Mouse (Mus musculus) liver, embryonic 16.5 days (tissue): Measurements from ENCODE around the gene Poldip2. TPM values are rescaled to one million over a fixed set of nuclear protein-coding genes. Genes with fewer than 3 reads are reported as not detected.

Experiments
- ATAC-seq: fragments of 200-750 bp; cut with Nextera tagmentation; 2 replicates; pipeline ENCODE4 v1.8.0; 2017; ENCODE audit warnings: low read depth, mild to moderate bottlenecking, moderate number of reproducible peaks, moderate library complexity
- H3K27ac ChIP-seq: fragments of 300-500 bp; sonication (generic); 2 replicates; pipeline ENCODE4 v1.5.1; 2014; ENCODE audit warnings: mild to moderate bottlenecking, low read length
- H3K27me3 ChIP-seq: fragments of 300-500 bp; sonication (generic); 2 replicates; pipeline ENCODE4 v1.6.1; 2014; ENCODE audit warnings: low read depth, low read length, mixed read lengths; ENCODE audit not compliant: control insufficient read depth, insufficient read depth
- H3K36me3 ChIP-seq: fragments of 300-500 bp; sonication (generic); 2 replicates; pipeline ENCODE4 v1.6.1; 2014; ENCODE audit warnings: mild to moderate bottlenecking; ENCODE audit not compliant: control insufficient read depth, insufficient read depth
- H3K4me1 ChIP-seq: fragments of 300-500 bp; sonication (generic); 2 replicates; pipeline ENCODE4 v1.6.1; 2014; ENCODE audit warnings: low read depth, low read length, mixed read lengths; ENCODE audit not compliant: control insufficient read depth
- H3K4me2 ChIP-seq: fragments of 300-500 bp; sonication (generic); 2 replicates; pipeline ENCODE4 v1.6.1; 2014; ENCODE audit warnings: low read depth, low read length, mixed read lengths
- H3K4me3 ChIP-seq: fragments of 300-500 bp; sonication (generic); 2 replicates; pipeline ENCODE4 v1.5.1; 2014; ENCODE audit warnings: low read depth, mild to moderate bottlenecking, low read length
- H3K9ac ChIP-seq: fragments of 300-500 bp; sonication (generic); 2 replicates; pipeline ENCODE4 v1.6.1; 2014; ENCODE audit warnings: low read depth, low read length
- H3K9me3 ChIP-seq: fragments of 300-500 bp; sonication (generic); replicated peaks from 2 replicates; pipeline ENCODE4 v1.6.1; 2016; ENCODE audit warnings: low read length; ENCODE audit not compliant: control insufficient read depth
- WGBS: fragments of 180-500 bp; shearing (Covaris S2); extraction: QIAGEN DNeasy Blood & Tissue Kit; methylation state at CpG from one replicate; pipeline ENCODE4 v1.1.7; 2014; ENCODE audit not compliant: insufficient replicate concordance; 5-methylcytosine and 5-hydroxymethylcytosine counted together
- polyA plus RNA-seq: library from polyadenylated mRNA; unstranded; fragments of >200 nt; fragmentation: Nextera tagmentation; extraction: Ambion mirVana; gene quantifications from 2 replicates; pipeline ENCODE4 v1.2.1, GENCODE M21; 2015

Poldip2 gene
- polyA plus RNA-seq, 1 experiment from 2014 or later, result 62.5 TPM

DNA sequence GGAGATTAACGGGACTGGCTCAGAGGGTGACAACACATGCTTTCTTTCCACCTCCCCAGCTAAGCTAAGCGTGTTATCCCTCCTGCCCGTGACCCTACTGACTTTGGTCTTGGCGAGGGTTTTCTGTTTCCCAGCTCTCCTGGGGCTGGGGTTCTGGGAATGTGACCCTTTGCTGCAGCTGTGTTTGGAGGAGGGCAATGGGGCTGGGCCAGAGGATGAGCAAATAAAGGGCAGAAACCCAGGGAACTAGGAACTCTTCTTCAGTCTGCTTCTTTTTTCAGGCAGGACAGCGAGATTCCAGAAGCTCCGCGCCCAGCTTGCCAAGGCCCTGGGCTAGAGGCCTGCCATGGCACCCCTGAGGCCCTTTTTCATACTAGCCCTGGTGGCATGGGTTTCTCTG is 13.0 kb upstream of the Poldip2 start, which contains the start of gene Vtn:
Gene Vtn, plus strand, starts transcription at position 88 of the 400 bp plus-strand sequence.
- ATAC-seq, result peak; percentile 57
- 50% methylated on average over 7 of the region's 7 CpGs for WGBS
- peak within 1 kb of the TSS; percentile 77 for H3K27ac ChIP-seq

DNA sequence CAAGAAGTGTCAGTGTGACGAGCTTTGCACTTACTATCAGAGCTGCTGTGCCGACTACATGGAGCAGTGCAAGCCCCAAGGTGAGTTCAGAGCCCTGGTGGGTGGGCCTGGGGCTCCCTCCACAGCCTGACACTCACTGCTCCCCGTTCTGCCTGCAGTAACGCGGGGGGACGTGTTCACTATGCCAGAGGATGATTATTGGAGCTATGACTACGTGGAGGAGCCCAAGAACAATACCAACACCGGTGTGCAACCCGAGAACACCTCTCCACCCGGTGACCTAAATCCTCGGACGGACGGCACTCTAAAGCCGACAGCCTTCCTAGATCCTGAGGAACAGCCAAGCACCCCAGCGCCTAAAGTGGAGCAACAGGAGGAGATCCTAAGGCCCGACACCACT is 12.4 kb upstream of the Poldip2 start:
- Histone ChIP-seq H3K4me3 (peak overlapping the region; percentile 56), H3K9me3 (no peaks in the 10 kb centered on the region), H3K27me3 (peaks cover 44% of the 10 kb centered on the region), H3K9ac (peak overlapping the region; percentile 50), H3K27ac (peak overlapping the region; percentile 77), H3K4me1 (peaks cover 13% of the 10 kb centered on the region), H3K36me3 (no peaks in the 10 kb centered on the region), H3K4me2 (peak overlapping the region; percentile 19; the same call in 1 of the 2 replicates)
- ATAC-seq, result no peak
- WGBS, result 38% methylated on average over 16 of the region's 16 CpGs

More for the DNA sequence above, 13.0 kb upstream of the Poldip2 start, which contains the start of gene Vtn:
- peak within 1 kb of the TSS; percentile 56 for H3K4me3 ChIP-seq
- peak within 1 kb of the TSS; percentile 50 for H3K9ac ChIP-seq
- peaks cover 49% of the 10 kb centered on the region for H3K27me3 ChIP-seq
- peaks cover 13% of the 10 kb centered on the region for H3K4me1 ChIP-seq
- no peaks in the 10 kb centered on the region for H3K9me3 ChIP-seq
- no peaks in the 10 kb centered on the region for H3K36me3 ChIP-seq
- peak within 1 kb of the TSS; percentile 57 for H3K4me2 ChIP-seq

DNA sequence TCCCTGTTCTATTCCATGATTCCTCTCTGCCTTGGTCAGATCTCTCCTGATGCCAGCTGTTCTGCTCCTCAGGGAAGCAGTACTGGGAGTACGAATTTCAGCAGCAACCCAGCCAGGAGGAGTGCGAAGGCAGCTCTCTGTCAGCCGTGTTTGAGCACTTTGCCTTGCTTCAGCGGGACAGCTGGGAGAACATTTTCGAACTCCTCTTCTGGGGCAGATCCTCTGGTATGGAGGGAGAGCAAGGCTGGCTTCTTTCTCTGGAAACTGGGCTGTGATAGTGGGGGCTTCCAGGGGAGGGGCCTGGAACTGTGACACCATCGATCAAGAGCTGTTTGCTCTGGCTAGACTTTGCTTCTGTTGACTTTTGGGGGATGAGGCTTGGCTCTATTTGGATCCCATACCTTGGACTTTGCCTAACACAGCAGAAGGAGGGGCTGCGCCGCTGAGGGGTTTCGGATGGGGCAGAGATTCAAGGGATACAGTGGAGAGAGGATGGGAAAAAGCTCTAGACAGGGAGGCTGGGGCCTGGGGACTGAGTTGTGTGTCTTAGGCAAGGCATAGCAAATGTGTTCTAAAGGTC is 11.3 kb upstream of the Poldip2 start:
- Histone ChIP-seq H3K9ac (peak overlapping the region; percentile 50), H3K9me3 (no peaks in the 10 kb centered on the region), H3K4me3 (peak overlapping the region; percentile 56), H3K27ac (peak overlapping the region; percentile 77), H3K36me3 (no peaks in the 10 kb centered on the region), H3K4me1 (peaks cover 13% of the 10 kb centered on the region), H3K4me2 (peak overlapping the region; percentile 48), H3K27me3 (peaks cover 36% of the 10 kb centered on the region)
- 50% methylated on average over 9 of the region's 9 CpGs for WGBS
- peak; percentile 72 for ATAC-seq

DNA sequence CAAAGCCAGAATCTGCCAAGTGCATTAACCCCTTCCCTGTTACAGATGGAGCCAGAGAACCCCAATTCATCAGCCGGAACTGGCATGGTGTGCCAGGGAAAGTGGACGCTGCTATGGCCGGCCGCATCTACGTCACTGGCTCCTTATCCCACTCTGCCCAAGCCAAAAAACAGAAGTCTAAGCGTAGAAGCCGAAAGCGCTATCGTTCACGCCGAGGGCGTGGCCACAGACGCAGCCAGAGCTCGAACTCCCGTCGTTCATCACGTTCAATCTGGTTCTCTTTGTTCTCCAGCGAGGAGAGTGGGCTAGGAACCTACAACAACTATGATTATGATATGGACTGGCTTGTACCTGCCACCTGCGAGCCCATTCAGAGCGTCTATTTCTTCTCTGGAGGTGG is 10.5 kb upstream of the Poldip2 start:
- Histone ChIP-seq H3K4me2 (peak overlapping the region; percentile 48; the same call in 1 of the 2 replicates), H3K9me3 (no peaks in the 10 kb centered on the region), H3K4me3 (peak overlapping the region; percentile 33), H3K4me1 (peaks cover 13% of the 10 kb centered on the region), H3K27ac (no peak overlapping the region), H3K27me3 (peaks cover 28% of the 10 kb centered on the region), H3K9ac (no peak overlapping the region), H3K36me3 (no peaks in the 10 kb centered on the region)
- WGBS, result 63% methylated on average over 20 of the region's 20 CpGs
- ATAC-seq, result no peak

DNA sequence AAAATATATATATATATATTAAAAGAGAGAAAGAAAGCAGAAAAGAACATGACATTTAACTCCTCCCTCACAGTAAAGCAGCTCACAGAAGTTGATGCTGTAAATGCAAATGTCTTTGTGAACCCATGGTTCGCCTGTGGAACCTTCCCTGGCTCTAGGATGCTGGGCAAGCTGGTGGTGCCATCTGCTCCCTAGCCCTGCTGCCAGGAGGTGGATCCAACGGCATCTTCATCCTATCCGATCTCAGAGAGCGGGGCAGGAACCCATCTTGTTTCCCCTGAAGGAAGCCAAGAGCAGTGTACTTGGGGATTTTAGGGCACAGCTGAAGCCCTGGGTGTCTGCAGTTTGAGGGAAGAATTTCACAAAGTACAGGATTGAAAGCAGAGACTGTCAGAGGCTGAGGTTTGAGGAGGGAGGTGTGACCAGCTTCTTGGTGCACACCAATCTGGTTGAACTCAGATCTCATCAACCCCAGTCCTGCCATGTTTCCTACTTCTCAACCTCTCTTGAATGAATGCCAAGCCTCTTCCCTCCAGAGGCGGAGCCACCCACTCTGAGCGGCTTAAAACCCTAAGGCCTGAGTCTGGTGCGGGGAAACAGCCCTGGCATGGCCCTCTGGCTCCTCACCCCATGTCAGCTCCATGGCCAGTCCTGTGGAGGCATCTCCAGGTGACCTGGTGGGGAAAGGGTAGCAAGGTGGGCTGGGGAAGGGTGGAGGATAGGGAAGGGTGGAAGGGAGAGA is 8.9 kb upstream of the Poldip2 start, which contains the start of gene Sebox:
Gene Sebox, plus strand, starts transcription at position 539 of the 742 bp plus-strand sequence.
- 54% methylated on average over 7 of the region's 7 CpGs for WGBS
- no peaks in the 10 kb centered on the region; the same call in none of the 2 replicates for H3K4me1 ChIP-seq
- no peak within 1 kb of the TSS for H3K9ac ChIP-seq
- no peaks in the 10 kb centered on the region for H3K9me3 ChIP-seq
- H3K4me3 ChIP-seq, result no peak within 1 kb of the TSS
- no peak within 1 kb of the TSS for H3K4me2 ChIP-seq
- no peak within 1 kb of the TSS for H3K27ac ChIP-seq
- peaks cover 15% of the 10 kb centered on the region for H3K27me3 ChIP-seq
- ATAC-seq, result no peak
- H3K36me3 ChIP-seq, result peaks cover 7% of the 10 kb centered on the region

DNA sequence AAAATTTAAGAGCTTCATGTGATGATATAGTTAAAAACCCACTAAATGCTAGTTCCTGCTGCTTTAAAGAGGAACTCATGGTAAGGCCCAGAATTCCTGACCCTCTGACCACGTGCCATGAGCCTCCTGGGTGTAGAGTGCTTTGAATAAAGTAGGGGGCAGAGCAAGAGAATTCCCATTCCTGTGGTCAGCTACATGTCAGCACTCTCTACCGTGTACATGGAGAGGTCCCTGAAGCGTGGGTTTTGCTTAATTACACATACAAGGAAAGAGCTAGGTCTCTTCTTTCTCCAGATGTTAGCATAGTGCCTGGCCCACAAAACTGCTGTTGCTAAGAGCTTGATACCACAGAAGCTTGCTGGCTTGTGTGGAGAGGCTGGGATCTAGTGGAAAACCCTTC is 6.6 kb upstream of the Poldip2 start:
- ATAC-seq, result no peak

DNA sequence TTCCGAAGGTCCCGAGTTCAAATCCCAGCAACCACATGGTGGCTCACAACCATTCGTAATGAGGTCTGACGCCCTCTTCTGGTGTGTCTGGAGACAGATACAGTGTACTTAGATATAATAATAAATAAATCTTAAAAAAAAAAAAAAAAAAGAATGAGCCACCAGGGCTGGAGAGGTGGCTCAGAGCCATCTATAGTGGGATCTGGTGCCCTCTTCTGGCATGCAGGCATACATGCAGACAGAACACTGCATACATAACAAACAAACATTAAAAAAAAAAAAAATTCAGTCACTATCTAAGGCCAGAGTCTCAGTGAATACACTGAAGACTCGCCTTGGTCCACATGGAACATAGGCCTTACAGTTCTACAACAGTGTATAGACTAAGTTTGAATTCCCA is 2.8 kb upstream of the Poldip2 start:
- ATAC-seq, result no peak
- Histone ChIP-seq H3K9me3 (no peaks in the 10 kb centered on the region), H3K4me3 (no peak overlapping the region), H3K9ac (no peak overlapping the region), H3K4me2 (no peak overlapping the region), H3K27ac (no peak overlapping the region), H3K27me3 (no peaks in the 10 kb centered on the region), H3K36me3 (peaks cover 9% of the 10 kb centered on the region), H3K4me1 (peaks cover 14% of the 10 kb centered on the region)
- WGBS, result 61% methylated on average over 5 of the region's 5 CpGs

More for the DNA sequence above, 6.6 kb upstream of the Poldip2 start:
- H3K27ac ChIP-seq, result no peak overlapping the region
- H3K9ac ChIP-seq, result no peak overlapping the region
- 70% methylated on average over 3 of the region's 3 CpGs for WGBS
- H3K4me1 ChIP-seq, result no peaks in the 10 kb centered on the region; the same call in 1 of the 2 replicates
- peaks cover 9% of the 10 kb centered on the region for H3K36me3 ChIP-seq
- H3K4me2 ChIP-seq, result no peak overlapping the region
- H3K9me3 ChIP-seq, result no peaks in the 10 kb centered on the region
- H3K27me3 ChIP-seq, result peaks cover 2% of the 10 kb centered on the region; the same call in 1 of the 2 replicates
- H3K4me3 ChIP-seq, result no peak overlapping the region

DNA sequence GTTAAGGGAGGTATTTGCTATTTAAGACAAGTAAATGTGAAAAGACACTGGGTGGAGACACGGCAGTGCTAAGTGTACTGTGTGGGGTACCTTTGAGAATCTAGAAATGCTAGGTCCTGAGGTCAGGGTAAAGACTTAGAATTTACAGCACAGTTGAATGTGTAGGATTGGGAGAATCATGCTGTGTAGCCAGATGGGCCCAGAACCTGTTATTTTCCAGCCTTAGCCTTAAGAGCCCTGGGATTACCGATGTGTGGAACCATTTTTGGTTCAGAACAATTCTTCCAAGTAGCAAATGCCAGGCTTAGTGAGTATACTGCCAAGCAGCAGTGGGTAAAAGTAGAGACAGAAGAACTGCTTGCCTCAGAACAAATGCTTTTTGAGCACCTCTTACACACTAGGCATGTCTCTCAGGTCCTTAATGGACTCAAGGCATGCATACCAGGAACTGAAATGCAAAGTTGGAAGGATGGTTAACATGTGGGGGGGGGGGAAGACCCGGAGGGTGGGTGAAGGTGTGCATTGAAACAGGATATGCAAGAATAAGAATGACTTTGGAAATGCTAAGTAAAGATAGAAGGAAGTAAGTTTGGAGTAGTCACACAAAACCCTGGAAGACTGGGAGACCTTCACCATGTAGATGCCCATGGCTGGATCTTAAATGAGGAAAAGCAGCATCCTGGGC is 1.3 kb downstream of the Poldip2 start:
- peak overlapping the region; percentile 5; the same call in 1 of the 2 replicates for H3K9ac ChIP-seq
- H3K27ac ChIP-seq, result no peak overlapping the region
- no peak for ATAC-seq
- H3K4me3 ChIP-seq, result peak overlapping the region; percentile 93; the same call in 1 of the 2 replicates
- peak overlapping the region; percentile 92 for H3K4me2 ChIP-seq
- H3K4me1 ChIP-seq, result peaks cover 14% of the 10 kb centered on the region
- H3K9me3 ChIP-seq, result no peaks in the 10 kb centered on the region
- H3K27me3 ChIP-seq, result no peaks in the 10 kb centered on the region
- WGBS, result 60% methylated on average over 3 of the region's 3 CpGs
- H3K36me3 ChIP-seq, result peaks cover 15% of the 10 kb centered on the region
